Mouse (Mus musculus) stomach, postnatal 0 days (tissue): ENCODE measurements around the gene Sardh.

ENCODE experiments used
- CTCF ChIP-seq: IDR thresholded peaks from 2 replicates; pipeline ENCODE4 v1.5.1; 2016; ENCODE audit warnings: antibody characterized with exemption, low read depth, mild to moderate bottlenecking, moderate library complexity
- EP300 ChIP-seq: optimal IDR thresholded peaks from 2 replicates; pipeline ENCODE3; 2016; ENCODE audit warnings: antibody characterized with exemption

DNA sequence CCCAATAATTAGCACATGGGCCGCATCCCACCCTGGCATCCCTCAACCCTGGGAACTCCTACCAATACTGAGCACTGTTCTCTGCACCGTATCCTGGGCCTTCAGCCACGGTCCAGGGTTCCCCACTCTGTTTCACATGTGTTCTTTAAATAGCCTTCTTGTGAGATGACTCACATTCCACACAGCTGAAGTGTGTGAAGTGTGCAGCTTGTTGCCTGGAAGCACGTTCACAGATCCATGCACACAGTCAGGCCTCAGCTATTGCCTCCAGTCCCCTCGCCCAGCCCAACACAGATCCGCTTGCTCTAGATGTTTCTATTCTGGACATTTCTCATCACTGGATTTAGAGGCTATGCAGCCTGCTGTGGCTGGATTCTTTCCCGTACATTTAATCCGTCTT, 69.0 kb downstream of the Sardh start:
- TF ChIP-seq EP300 (no peak), CTCF (no peak)
